Mouse (Mus musculus) left cerebral cortex, postnatal 10 days (tissue): Measurements from ENCODE around the gene Anks1. TPM values are rescaled to one million over a fixed set of nuclear protein-coding genes. Genes with fewer than 3 reads are reported as not detected.

Experiments used
- DNase-seq, 2 experiments: peaks; one replicate each; pipeline ENCODE4 v3.0.0; 2021 to 2022; ENCODE audit warnings: low spot score in 2 of 2, mixed read lengths in 1 of 2; ENCODE audit errors: extremely low spot score in 1 of 2
- intact Hi-C: fragments of 180-260 bp; cut with DNase I; formaldehyde crosslinking; loops from one replicate; pipeline ENCODE4 v1.15.1; 2025
- total RNA-seq, 2 experiments: library from RNA; stranded (reverse); gene quantifications; 2 replicates each; pipeline ENCODE4 v1.2.3; 2021

Anks1 gene
- total RNA-seq, 2 experiments from 2014 or later: 37.3 to 37.7 TPM

- intact Hi-C loops: no loop called here
- peak in 1 of 2 experiments; percentile 59 for DNase-seq
Measured at GRCm38 (mm10) chr17:28008565-28008981, 99.5 kb downstream of the Anks1 start.

GRCm38 (mm10) chr17:28009066-28009715, 100.1 kb downstream of the Anks1 start:
- DNase-seq: no peak
- intact Hi-C loops: no loop called here

GRCm38 (mm10) chr17:28009716-28010114, 100.6 kb downstream of the Anks1 start:
- no peak for DNase-seq
- intact Hi-C loops: no loop called here

- no peak for DNase-seq
- intact Hi-C loops: no loop called here
Measured at GRCm38 (mm10) chr17:28010925-28011324, 101.8 kb downstream of the Anks1 start.

- no peak for DNase-seq
- intact Hi-C loops: no loop called here
Measured at GRCm38 (mm10) chr17:28012851-28013250, 103.7 kb downstream of the Anks1 start.

- peak in 1 of 2 experiments; percentile 80 for DNase-seq
Measured at GRCm38 (mm10) chr17:28013259-28013875, 104.3 kb downstream of the Anks1 start.

GRCm38 (mm10) chr17:28014449-28014848, 105.3 kb downstream of the Anks1 start:
- intact Hi-C loops: no loop called here
- DNase-seq: no peak

More at GRCm38 (mm10) chr17:28013259-28013875, 104.3 kb downstream of the Anks1 start:
- intact Hi-C loops: no loop called here

GRCm38 (mm10) chr17:28015068-28015730, 106.1 kb downstream of the Anks1 start:
- intact Hi-C loops: no loop called here
- DNase-seq: no peak

GRCm38 (mm10) chr17:28016056-28016797, 107.1 kb downstream of the Anks1 start:
- peak in 1 of 2 experiments; percentile 60 for DNase-seq
- intact Hi-C loops: no loop called here

GRCm38 (mm10) chr17:28018344-28018743, 109.2 kb downstream of the Anks1 start:
- intact Hi-C loops: no loop called here
- no peak for DNase-seq

GRCm38 (mm10) chr17:28018776-28019175, 109.7 kb downstream of the Anks1 start:
- DNase-seq: no peak
- intact Hi-C loops: no loop called here

- intact Hi-C loops: no loop called here
- no peak for DNase-seq
Measured at GRCm38 (mm10) chr17:28019785-28020696, 110.9 kb downstream of the Anks1 start.

GRCm38 (mm10) chr17:28021911-28022310, 112.8 kb downstream of the Anks1 start:
- no peak for DNase-seq
- intact Hi-C loops: no loop called here

- intact Hi-C loops: no loop called here
- DNase-seq: no peak
Measured at GRCm38 (mm10) chr17:28022854-28023655, 113.9 kb downstream of the Anks1 start.

- DNase-seq: no peak
- intact Hi-C loops: no loop called here
Measured at GRCm38 (mm10) chr17:28025541-28025961, 116.4 kb downstream of the Anks1 start.

GRCm38 (mm10) chr17:28026111-28026872, 117.2 kb downstream of the Anks1 start:
- intact Hi-C loops: no loop called here
- peak in 1 of 2 experiments; percentile 74 for DNase-seq

- DNase-seq: no peak
- intact Hi-C loops: no loop called here
Measured at GRCm38 (mm10) chr17:28027197-28027596, 118.1 kb downstream of the Anks1 start.
